Mouse (Mus musculus) E14TG2a.4 (cell line): ENCODE results near the gene Fry.

Experiments
- CTCF ChIP-seq: conservative IDR thresholded peaks from 2 replicates; pipeline ENCODE4 v1.5.1; 2014; ENCODE audit warnings: low read length
- NANOG ChIP-seq: IDR thresholded peaks from 2 replicates; pipeline ENCODE4 v1.6.1; 2014; ENCODE audit warnings: borderline replicate concordance, low read length, mixed read lengths

DNA sequence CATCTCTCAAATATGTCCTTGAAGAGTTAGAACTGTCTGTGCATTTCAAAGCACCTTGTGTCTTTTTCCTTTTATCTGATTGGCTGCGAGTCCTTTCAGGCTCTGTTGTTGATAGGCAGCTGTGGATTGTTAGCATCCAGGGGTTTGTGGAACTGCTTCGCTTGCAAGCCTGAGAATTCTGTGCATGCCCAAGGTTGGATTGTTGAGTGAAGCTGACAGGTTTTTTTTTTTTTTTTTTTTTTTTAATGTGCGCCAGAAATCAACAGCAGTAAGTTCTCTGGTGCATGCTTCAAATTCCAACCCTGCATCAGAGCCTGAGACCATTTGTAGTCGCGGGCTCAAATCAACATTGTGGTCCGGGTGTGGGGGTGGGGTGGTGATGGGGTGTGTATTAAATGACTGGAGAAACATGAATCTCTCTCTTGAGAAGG lies 78.5 kb downstream of the Fry start:
- TF ChIP-seq CTCF (no peak), NANOG (no peak)
